Mouse (Mus musculus): ENCODE measurements around the gene Was.

DNA sequence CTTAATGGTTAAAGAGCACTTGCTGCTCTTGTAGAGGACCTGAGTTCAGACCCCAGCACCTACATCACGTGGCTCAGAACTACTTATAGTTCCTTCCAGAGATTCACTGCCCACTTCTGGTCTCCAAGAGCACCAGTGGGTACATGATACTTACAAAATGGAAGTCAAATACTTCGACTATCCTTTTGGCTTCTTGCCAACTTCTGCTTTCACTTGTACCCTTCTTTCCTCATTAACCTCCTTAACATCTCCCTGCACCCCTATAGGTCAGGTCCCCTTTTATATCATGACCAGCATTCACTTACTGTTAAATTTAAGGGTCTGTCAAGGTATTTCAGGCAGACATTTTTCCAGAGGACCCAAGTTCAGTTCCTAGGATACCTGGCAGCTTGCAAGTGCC, 45.6 kb upstream of the Was start:
- TF ChIP-seq CTCF (IDR thresholded peaks at IDR 0.05; ENCODE audit: low read depth, low read length) (no peak), POLR2A (IDR thresholded peaks at IDR 0.05; ENCODE audit: extremely low read depth, insufficient read depth, low read length) (no peak)
